Mouse (Mus musculus) ES-Bruce4 (cell line): ENCODE results near the gene Arhgef10l.

Source experiments
- CTCF ChIP-seq: IDR thresholded peaks from one replicate; pipeline ENCODE4 v1.8.1; 2011; ENCODE audit warnings: low read depth, low read length
- EP300 ChIP-seq: IDR thresholded peaks from 2 replicates; pipeline ENCODE4 v1.6.1; 2011; ENCODE audit warnings: low read depth, low read length; ENCODE audit not compliant: insufficient read depth
- POLR2A ChIP-seq: IDR thresholded peaks from one replicate; pipeline ENCODE4 v1.8.1; 2011; ENCODE audit warnings: low read length; ENCODE audit not compliant: insufficient read depth

DNA sequence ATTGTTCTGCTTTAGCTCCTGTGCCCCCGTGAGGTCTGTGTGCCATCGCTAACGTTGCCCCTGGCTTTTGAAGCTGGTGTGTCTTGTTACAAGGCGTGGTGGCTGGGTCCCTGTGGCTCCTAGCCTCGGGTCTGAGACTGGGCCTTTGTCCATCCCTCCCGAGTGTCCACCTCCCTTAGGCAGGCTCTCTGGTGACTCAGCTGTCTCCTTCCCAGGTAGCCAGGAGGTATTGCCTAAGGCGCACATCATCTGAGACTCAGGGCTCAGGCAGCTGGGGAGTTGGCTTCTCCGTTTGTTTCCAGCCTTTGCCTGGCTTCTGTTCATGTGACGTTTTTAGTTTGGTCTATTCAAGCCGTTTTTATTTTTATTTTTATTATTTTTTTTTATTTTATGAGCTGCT, 45.0 kb upstream of the Arhgef10l start:
- TF ChIP-seq EP300 (no peak), POLR2A (no peak), CTCF (no peak)
